In the genomic region with DNA sequence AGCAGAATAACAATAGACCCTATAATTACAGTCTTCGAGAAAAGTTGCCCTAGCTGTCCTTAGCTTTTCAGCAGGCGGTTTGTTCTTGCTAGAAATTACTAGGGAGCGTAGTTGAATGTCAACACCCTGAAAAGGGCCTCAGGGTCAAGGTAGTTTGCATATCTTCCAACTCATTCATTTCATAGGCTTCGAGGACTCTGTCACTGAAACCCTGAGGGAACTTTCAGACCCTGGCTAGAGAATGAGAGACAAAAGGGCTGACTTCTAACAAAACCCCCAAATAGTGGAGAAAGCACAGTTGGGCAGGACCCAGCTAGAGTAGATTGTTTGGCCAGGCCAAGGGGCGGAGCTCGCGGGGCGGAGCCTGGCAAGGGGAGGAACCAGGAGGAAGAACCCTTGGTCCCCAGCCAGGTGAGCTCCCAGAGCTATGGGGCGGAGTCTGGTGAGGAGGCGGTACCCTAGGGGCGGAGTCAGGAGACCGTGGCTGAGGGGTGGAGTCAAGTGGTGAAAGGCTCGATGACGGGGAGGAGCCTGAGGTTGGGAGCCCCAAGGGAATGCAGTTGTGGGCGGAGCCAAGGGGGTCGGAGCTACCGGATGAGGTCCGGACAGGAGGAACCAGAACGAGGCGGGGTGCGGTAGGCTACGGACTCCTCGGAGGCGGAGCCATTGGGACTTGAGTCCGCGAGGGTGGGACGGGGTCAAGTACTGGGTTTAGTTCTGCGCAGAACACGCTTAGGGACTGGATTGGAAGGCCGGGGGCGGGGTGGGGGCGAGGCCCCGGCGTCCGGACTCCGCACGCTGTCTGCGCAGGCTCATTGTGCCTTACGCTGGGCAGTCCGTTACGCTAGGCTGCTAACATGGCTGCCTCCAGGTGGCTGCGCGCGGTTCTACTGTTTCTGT, we compare ENCODE assay signal across 8 mouse cellular contexts. TPM values are rescaled to one million over a fixed set of nuclear protein-coding genes. Genes with fewer than 3 reads are reported as not detected.
DNase-seq lines count a peak whose midpoint lies in the region; ATAC-seq lines count a peak whose summit lies in the region.

No protein-coding gene starts in this region.

- peak overlapping the region; percentile 59 for H3K4me3 ChIP-seq in hindbrain, embryonic 14.5 days (replicated peaks; ENCODE audit: low read length)

- peaks cover 20% of the 10 kb centered on the region for H3K36me3 ChIP-seq in hindbrain, embryonic 14.5 days (replicated peaks; ENCODE audit: control insufficient read depth, insufficient read depth)

- peak; percentile 97 for ATAC-seq in hindbrain, embryonic 14.5 days (ENCODE audit: low FRiP score)

- H3K9me3 ChIP-seq in hindbrain, embryonic 14.5 days (ENCODE audit: control insufficient read depth, low read length): no peaks in the 10 kb centered on the region; the same call in 1 of the 2 replicates

- peaks cover 20% of the 10 kb centered on the region for H3K4me1 ChIP-seq in hindbrain, embryonic 14.5 days (replicated peaks; ENCODE audit: control insufficient read depth, insufficient read depth, low read length)

- H3K4me2 ChIP-seq in hindbrain, embryonic 14.5 days (replicated peaks): peak overlapping the region; percentile 62

- peak overlapping the region; percentile 88 for H3K27ac ChIP-seq in hindbrain, embryonic 14.5 days

- DNase-seq in R1 (ENCODE audit: low read depth, low spot score): peak; percentile 100
- DNase-seq in cerebellum, postnatal 25 days: peak; percentile 93 to 96
- DNase-seq in frontal cortex, postnatal 25 days (ENCODE audit: low spot score in 2 of 2): peak; percentile 89 to 95
- DNase-seq in hindbrain, embryonic 14.5 days (ENCODE audit: low spot score): peak; percentile 97
- peak; percentile 97 for DNase-seq in layer of hippocampus, postnatal 36 days
- DNase-seq in lung, postnatal 36 days: peak; percentile 100
- DNase-seq in retina, postnatal 1 day: peak; percentile 97
- DNase-seq in urinary bladder, adult 18-20 months (ENCODE audit: low spot score in 2 of 2): peak; percentile 100

- H3K27me3 ChIP-seq in hindbrain, embryonic 14.5 days (ENCODE audit: control insufficient read depth, insufficient read depth, low read length): no peaks in the 10 kb centered on the region

- 2% methylated on average over 43 of the region's 44 CpGs for WGBS in hindbrain, embryonic 14.5 days

- peak overlapping the region; percentile 73 for H3K9ac ChIP-seq in hindbrain, embryonic 14.5 days

RNA-seq across cellular contexts. Expression of a gene that starts 7.4 kb away (rescaled TPM):
- polyA plus RNA-seq in hindbrain, embryonic 14.5 days (2014; fragmentation: Nextera tagmentation; extraction: Ambion mirVana): 55.8 and 56.1 TPM in 2 replicates
- total RNA-seq in layer of hippocampus, postnatal 36 days (2021): 10 to 100 TPM; 57.7 to 76.4 TPM

RNA-seq across cellular contexts. Expression of a gene that starts 7.6 kb away (rescaled TPM):
- polyA plus RNA-seq in hindbrain, embryonic 14.5 days (2014; fragmentation: Nextera tagmentation; extraction: Ambion mirVana): 13.0 and 15.4 TPM in 2 replicates
- 10 to 100 TPM; 20.0 to 20.8 TPM for total RNA-seq in layer of hippocampus, postnatal 36 days (2021)

Comparison
In these comparisons a context has a peak if more than half of its experiments do, and no peak if none do; other contexts are left out.
1. Peak in every context shown above with its lines: DNase-seq, ATAC-seq, H3K4me3 ChIP-seq and H3K27ac ChIP-seq.